Mouse (Mus musculus): ENCODE data around the gene Kera.

Kera gene

DNA sequence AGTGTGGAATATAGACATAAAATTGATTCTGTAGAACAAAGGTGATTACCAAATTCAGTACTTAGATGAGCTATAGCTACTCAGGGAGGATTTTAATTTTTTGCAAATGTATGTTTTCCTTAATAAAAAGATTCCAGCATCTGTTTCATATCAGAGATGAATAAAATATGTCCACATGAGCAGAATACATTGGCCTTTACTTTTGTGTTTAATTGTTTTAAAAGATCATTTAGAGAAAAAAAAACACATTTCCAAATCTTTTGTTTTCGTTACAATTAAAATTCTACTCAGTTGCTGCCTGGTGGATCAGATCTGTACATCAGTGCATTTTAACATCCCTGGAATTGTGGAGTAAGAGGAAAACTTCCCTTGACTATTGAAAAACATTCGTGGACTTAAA, at the start of gene Kera:
Gene Kera (plus strand): TSS at position 301 of the 400 bp plus-strand sequence.
- no peak for DNase-seq (ENCODE audit: low read depth, low spot score)

DNA sequence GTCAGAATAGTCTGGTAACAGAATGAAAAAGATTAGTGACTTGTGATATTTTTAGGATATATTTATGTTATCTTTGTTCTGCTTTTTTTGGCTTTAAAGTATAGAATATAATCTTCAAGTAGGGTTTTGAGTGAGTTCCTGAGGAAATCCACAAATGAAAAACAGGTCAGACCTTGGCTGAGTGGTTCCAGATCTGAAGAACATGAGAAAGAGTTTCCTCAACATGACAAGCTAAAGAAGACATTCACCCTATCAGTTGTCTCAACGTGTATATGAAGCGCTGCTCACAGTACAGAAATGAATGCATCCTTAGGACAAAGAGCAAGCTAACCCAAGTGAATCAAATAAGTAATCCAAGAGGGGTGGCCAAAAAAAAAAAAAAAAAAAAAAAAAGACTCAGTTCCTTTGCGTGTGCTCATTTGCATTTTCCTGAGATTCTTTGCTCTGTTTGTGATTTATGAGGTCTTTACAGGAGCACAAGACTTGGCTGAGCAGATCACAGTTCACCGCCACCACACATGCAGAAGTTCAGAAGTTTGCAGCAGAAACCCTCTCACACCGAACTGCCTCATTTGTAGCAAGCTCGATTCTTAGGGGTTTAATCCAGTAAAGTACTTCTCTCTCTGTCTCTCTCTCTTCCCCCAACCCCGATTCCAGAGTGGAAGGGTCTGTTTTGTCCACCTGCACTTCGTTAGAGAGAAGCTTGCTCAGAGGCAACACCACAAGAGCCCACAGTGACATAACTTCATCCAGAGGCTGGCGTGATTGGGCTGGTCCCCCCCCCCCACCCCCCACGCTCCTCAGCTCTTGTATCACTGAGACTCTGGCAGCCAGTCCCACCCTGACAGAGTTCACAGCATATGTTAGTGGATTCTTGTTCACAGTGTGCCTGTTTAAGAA, 41.5 kb upstream of the Kera start, which contains the start of gene Lum:
Gene Lum (plus strand): TSS at position 172 of the 900 bp plus-strand sequence.
- DNase-seq (ENCODE audit: low read depth, low spot score): no peak

DNA sequence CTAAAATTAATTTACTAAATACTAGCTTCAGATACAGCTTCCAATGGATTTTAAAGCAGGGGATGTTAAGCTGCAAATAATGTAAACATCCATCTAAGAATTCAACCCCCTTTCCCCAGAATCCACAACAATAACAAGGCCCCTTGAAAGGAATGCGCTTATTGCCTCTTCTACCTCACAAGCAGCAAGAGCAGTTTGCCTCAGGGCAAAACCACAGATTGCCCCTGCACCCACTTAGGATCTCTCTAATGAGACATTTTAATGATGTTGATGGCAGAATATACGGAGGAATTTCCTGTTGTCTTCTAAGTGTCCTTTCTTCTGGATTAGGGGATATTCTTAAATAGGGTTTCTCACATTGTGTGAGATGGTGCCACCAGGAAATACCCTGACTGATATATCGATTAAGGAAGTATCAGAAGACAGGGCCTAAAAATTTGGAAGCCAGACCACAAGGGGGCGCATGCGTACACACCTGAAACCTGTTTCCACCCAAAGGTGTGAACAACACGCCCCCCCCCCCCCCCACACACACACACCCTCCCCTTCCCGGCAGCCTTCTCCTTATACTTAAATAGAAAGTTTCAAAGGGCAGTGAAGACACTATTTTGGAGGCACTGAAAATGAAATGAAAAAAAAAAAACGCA, 39.1 kb upstream of the Kera start:
- DNase-seq (ENCODE audit: low read depth, low spot score): no peak

- peak; percentile 60 for DNase-seq (ENCODE audit: low read depth, low spot score)
These were observed 24.0 kb upstream of the Kera start for GRCm38 (mm10) chr10:97582543-97583231.

DNA sequence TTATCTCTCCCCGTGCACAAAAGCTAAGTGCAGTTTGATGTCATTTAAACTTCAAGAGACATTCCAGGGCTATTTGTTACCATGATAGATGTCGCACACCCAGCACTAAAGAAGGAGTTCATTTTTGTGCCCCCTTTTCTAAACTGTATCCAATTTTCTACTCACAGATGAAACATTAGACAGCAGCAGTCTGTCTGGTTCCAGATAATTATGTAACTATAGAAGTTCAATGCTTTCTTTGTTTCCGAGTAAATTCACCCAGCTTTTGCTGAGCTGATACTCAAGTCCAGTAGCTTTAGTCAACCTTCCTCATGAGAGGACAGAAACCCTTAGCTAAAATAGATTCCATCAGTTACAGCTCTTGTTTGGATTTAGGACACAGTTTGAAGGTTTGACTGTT, 22.5 kb upstream of the Kera start:
- no peak for DNase-seq (ENCODE audit: low read depth, low spot score)

DNA sequence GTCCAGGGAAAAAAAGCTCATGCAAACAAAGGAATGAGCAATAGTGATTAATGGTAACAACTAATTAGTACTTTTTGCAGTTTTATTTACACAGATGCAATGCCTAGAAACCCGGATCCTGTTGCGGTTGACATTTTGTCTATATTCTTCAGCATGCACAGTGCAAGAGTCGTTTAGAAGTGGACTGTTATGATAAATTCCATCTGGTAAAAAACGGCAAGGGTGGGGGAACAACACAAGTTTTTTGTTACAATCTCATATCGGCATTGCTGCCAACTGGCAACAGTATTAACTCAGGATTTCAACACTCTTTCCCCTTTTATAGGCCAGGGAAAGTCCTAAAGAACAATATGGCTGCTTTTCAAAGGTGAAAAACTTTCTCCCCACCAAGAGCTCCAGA, 19.5 kb upstream of the Kera start:
- DNase-seq (ENCODE audit: low read depth, low spot score): no peak

GRCm38 (mm10) chr10:97589574-97589973, 17.1 kb upstream of the Kera start:
- no peak for DNase-seq (ENCODE audit: low read depth, low spot score)

GRCm38 (mm10) chr10:97591036-97591435, 15.6 kb upstream of the Kera start:
- DNase-seq (ENCODE audit: low read depth, low spot score): no peak

DNA sequence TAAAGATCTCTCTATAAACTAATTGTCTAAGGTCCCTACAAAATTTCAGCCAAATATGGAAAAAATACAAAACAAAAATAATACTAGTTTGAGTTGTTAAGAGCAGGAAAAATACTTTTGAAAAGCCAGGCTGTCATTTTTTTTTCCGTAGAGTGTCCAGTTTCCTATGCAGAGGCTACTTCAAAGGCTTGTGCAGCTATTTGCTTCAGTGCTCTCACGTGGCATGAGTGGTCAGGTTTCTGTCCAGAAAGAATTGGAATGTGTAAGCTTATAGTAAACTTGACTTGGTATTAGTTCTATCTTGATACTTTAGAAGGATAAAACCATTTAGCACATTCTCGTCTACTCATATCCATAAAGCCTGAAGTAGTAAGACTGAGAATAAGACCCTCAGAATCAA, 15.0 kb upstream of the Kera start:
- DNase-seq (ENCODE audit: low read depth, low spot score): no peak

GRCm38 (mm10) chr10:97595680-97596079, 11.0 kb upstream of the Kera start:
- no peak for DNase-seq (ENCODE audit: low read depth, low spot score)

GRCm38 (mm10) chr10:97601744-97602143, 4.9 kb upstream of the Kera start:
- DNase-seq (ENCODE audit: low read depth, low spot score): no peak

- DNase-seq (ENCODE audit: low read depth, low spot score): no peak
These were observed 3.4 kb upstream of the Kera start for GRCm38 (mm10) chr10:97603256-97603655.

GRCm38 (mm10) chr10:97622328-97622727, 15.6 kb downstream of the Kera start:
- DNase-seq (ENCODE audit: low read depth, low spot score): no peak

DNA sequence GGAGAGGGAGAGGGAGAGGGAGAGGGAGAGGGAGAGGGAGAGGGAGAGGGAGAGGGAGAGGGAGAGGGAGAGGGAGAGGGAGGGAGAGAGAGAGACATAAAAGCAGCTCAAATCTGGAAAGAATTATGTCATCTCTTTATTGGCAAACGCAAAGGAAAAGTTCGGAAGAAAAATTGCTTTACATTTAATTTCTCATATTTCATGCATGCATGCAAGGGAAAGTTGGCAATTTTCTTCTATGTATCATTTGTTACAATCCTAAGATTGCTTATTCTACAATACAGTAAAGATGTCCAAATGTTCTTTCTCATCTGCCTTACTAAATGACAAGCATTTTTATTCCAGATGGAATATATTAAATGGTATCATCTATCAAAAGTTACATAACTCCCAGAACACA, 17.7 kb downstream of the Kera start:
- DNase-seq (ENCODE audit: low read depth, low spot score): no peak

GRCm38 (mm10) chr10:97625116-97625515, 18.4 kb downstream of the Kera start:
- no peak for DNase-seq (ENCODE audit: low read depth, low spot score)

- no peak for DNase-seq (ENCODE audit: low read depth, low spot score)
These were observed 19.9 kb downstream of the Kera start for GRCm38 (mm10) chr10:97626543-97626942.

GRCm38 (mm10) chr10:97631061-97631460, 24.4 kb downstream of the Kera start:
- DNase-seq (ENCODE audit: low read depth, low spot score): no peak

- DNase-seq (ENCODE audit: low read depth, low spot score): no peak
These were observed 35.2 kb downstream of the Kera start for GRCm38 (mm10) chr10:97641926-97642325.

GRCm38 (mm10) chr10:97643768-97644167, 37.1 kb downstream of the Kera start, which contains the start of gene Epyc:
TSS of gene Epyc (plus strand) at chr10:97644068.
- DNase-seq (ENCODE audit: low read depth, low spot score): no peak

DNA sequence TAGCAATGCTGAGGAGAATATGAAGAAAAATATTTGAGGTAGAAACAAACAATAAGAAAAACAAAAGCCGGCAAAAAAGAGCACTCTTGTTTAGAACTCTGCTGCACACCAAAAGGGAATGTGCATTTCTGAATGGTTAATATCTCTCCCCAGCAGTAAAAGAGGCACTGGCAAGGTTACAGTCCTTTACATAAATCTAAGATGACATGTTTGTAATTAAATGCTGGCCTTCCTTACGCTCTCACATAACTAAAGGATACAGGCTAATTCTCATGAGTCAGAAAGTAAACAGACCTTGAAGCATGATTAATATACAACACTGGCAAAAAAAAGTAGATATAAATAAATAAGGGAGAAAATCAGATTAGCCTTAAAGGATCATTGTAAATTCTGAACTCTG, 43.7 kb downstream of the Kera start:
- no peak for DNase-seq (ENCODE audit: low read depth, low spot score)

DNA sequence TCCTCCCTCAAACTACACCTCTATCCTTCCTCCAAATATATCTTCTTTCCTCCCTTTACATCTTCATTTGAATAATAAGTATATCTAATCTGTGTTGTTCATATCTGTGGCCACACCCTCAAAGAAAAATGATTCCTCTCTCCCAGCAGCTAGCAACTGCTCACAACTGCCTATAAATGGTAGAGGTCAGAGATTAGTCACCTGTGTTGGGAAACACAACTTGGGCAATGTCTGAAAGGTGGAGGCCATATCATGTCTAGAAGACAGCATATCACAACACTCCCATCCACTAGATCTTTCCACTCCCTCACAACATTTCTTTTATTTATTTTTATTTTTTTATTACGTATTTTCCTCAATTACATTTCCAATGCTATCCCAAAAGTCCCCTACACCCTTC, 52.8 kb downstream of the Kera start:
- no peak for DNase-seq (ENCODE audit: low read depth, low spot score)
